Mouse (Mus musculus) brain, embryonic 14.5 days (tissue): ENCODE results near the gene Gtf2f2.

Experiments
- CTCF ChIP-seq: fragments of 200-500 bp; IDR thresholded peaks from 2 replicates; pipeline ENCODE4 v1.5.1; 2012; ENCODE audit warnings: inconsistent platforms, mild to moderate bottlenecking, moderate library complexity, borderline replicate concordance; ENCODE audit not compliant: insufficient read depth, insufficient read length; ENCODE audit errors: extremely low read depth
- POLR2A ChIP-seq: fragments of 200-500 bp; IDR thresholded peaks from 2 replicates; pipeline ENCODE4 v1.6.1; 2012; ENCODE audit warnings: mild to moderate bottlenecking, inconsistent platforms, borderline replicate concordance; ENCODE audit not compliant: poor library complexity, insufficient read depth, insufficient read length, severe bottlenecking; ENCODE audit errors: extremely low read depth

DNA sequence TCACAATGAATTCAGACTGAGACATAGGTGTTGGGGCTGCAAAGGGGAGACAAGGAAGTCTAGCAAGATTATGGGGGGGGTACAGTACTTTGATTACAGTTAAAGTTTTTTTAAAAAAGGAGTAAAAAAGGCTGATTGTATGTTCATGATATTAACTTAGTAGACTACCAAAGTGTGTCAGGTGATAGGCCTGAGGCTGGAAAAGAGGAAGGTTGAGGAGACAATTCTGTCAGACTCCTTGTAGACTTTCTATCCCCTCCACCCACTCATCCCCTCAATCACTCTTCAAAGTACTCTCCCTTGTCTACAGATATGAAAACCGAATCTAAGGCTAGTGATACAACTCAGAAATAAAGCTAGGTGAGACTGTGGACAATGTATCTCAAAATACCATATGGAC, 2.5 kb downstream of the Gtf2f2 start:
- TF ChIP-seq CTCF (no peak), POLR2A (no peak)
